Mouse (Mus musculus): ENCODE results near the gene Mfap5.

DNA sequence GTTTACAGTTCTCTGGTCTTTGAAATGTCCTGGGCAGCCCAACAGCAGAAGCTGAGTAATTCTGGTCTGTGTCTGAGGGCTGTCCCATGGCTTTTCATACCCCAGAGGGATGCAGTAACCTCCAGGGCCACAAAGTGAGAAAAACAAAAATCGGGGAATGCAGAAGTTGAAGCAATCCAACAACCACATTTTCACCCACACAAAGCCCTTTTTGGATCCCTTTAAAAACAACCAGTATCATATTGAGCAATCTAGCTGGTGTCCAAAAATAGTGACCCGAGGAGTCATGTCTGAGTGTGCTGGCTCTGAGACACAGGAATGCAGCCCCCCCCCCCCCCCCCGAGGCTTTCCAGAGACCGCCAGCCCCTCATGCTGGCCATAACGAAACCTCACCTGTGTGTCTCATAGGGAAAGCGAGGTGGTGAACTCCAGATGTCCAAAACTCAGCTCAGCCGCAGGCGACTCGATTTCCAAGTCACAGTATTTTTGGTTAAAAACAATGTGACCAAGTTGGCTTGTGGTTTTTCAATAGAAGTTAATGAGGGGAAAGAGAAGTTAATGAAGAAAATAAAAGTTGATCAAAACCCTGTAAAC, 39.7 kb downstream of the Mfap5 start:
- TF ChIP-seq CTCF (conservative IDR thresholded peaks at IDR 0.05; ENCODE audit: low read length): no peak
- TF ChIP-seq NANOG (IDR thresholded peaks at IDR 0.05; ENCODE audit: borderline replicate concordance, low read length): no peak
- no peak for TF ChIP-seq POU5F1 (IDR thresholded peaks at IDR 0.05; ENCODE audit: borderline replicate concordance, low read length)
